Mouse (Mus musculus) ovary, adult 2 months (tissue): Measurements from ENCODE around the gene Pilrb1. TPM values are rescaled to one million over a fixed set of nuclear protein-coding genes. Genes with fewer than 3 reads are reported as not detected.

ENCODE experiments used
- polyA plus RNA-seq: library from polyadenylated mRNA; depleted of rRNA; stranded (reverse); fragments of >200 nt; gene quantifications from 2 replicates; pipeline ENCODE4 v1.2.3, GENCODE M21; 2012; rRNA removed

Pilrb1 gene
- 2.1 and 3.6 TPM in 2 replicates for polyA plus RNA-seq

DNA sequence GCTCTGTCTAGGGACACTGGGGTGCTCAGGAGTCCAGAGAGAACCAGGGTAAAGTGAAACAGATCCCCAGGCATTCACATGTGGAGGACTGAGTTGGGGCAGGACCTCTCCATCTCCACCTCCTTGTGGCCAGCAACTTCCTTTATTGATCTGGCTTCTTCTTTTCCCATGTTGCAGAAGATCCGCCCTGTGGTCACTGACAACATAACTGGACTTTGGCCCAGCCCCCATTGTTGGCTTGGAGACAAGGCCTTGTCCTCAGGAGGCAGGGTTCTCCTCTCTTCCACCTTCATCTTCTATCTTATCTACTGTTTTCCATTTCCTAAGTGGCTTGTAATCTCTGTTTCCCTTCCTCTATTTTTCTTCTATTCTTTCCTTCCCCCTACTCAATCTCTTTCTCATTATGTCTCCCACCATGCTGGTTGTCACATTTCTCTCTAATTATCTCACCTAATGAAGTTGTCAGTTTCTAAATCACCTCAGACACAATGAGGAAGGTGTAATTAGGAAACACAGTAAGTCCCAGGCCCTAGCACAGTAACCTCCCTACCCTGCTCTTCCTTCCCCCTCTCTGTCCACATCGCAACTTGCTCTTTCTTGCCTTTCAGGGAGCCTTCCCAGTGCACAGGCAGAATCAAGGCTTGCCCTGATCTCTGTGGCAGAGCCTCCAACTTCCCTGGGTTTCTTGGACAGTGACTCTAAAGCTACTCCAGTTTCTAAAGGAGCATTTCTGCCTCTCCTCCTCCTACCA, at the start of gene Pilrb1:
TSS of gene Pilrb1 (minus strand) at position 147 of the 751 bp plus-strand sequence.

DNA sequence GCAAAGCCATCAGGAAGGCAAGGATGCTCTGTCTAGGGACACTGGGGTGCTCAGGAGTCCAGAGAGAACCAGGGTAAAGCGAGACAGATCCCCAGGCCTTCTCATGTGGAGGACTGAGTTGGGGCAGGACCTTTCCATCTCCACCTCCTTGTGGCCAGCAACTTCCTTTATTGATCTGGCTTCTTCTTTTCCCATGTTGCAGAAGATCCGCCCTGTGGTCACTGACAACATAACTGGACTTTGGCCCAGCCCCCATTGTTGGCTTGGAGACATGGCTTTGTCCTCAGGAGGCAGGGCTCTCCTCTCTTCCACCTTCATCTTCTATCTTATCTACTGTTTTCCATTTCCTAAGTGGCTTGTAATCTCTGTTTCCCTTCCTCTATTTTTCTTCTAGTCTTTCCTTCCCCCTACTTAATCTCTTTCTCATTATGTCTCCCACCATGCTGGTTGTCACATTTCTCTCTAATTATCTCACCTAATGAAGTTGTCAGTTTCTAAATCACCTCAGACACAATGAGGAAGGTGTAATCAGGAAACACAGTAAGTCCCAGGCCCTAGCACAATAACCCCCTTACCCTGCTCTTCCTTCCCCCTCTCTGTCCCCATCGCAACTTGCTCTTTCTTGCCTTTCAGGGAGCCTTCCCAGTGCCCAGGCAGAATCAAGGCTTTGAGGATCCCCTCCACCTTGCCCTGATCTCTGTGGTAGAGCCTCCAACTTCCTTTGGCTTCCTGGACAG, 13.9 kb upstream of the Pilrb1 start, which contains the start of gene Pilrb2:
TSS of gene Pilrb2 (minus strand) at position 172 of the 737 bp plus-strand sequence.

GRCm38 (mm10) chr5:137835966-137836520, 21.9 kb downstream of the Pilrb1 start, which contains the start of gene Pilra:
Pilra (minus strand) TSS chr5:137836281.

Other genes starting within 250 kb of the Pilrb1 start
- 434 and 514 TPM in 2 replicates for gene Pcolce, start 244.3 kb downstream of the Pilrb1 start, polyA plus RNA-seq
- 0.93 and 0.97 TPM in 2 replicates for gene Fbxo24, start 229.1 kb downstream of the Pilrb1 start, polyA plus RNA-seq
- 47.7 and 50.0 TPM in 2 replicates for gene Lrch4, start 229.0 kb downstream of the Pilrb1 start, polyA plus RNA-seq
- gene Gm20605, start 228.9 kb downstream of the Pilrb1 start, polyA plus RNA-seq, result 33.5 and 36.4 TPM in 2 replicates
- 94.8 and 112 TPM in 2 replicates for gene Sap25, start 216.8 kb downstream of the Pilrb1 start, polyA plus RNA-seq
- gene Irs3, start 212.4 kb downstream of the Pilrb1 start, polyA plus RNA-seq, result 7.2 and 7.5 TPM in 2 replicates
- gene Agfg2, start 173.4 kb downstream of the Pilrb1 start, polyA plus RNA-seq, result 33.2 and 38.9 TPM in 2 replicates
- gene Nyap1, start 116.5 kb downstream of the Pilrb1 start, polyA plus RNA-seq, result 10.9 and 13.2 TPM in 2 replicates
- 135 and 151 TPM in 2 replicates for gene Tsc22d4, start 112.4 kb downstream of the Pilrb1 start, polyA plus RNA-seq
- 70.6 and 89.1 TPM in 2 replicates for gene Ppp1r35, start 79.3 kb downstream of the Pilrb1 start, polyA plus RNA-seq
- 42.4 and 45.4 TPM in 2 replicates for gene Mepce, start 70.5 kb downstream of the Pilrb1 start, polyA plus RNA-seq
- gene Zcwpw1, start 70.3 kb downstream of the Pilrb1 start, polyA plus RNA-seq, result 1.00 and 1.0 TPM in 2 replicates
- gene Pilra, start 21.8 kb downstream of the Pilrb1 start, polyA plus RNA-seq, result 0.71 and 1.1 TPM in 2 replicates
- 2.1 and 2.2 TPM in 2 replicates for gene Pilrb2, start 13.7 kb upstream of the Pilrb1 start, polyA plus RNA-seq
- gene Cyp3a13, start 63.5 kb upstream of the Pilrb1 start, polyA plus RNA-seq, result 0.05 TPM in 1 of 2 replicates, not detected in the other
- gene Gjc3, start 105.0 kb upstream of the Pilrb1 start, polyA plus RNA-seq, result 0.33 and 0.73 TPM in 2 replicates
- gene Azgp1, start 123.4 kb upstream of the Pilrb1 start, polyA plus RNA-seq, result 0.31 and 0.41 TPM in 2 replicates
- gene Smok3a, start 163.2 kb upstream of the Pilrb1 start, polyA plus RNA-seq, result not detected in 2 replicates
- not detected in 2 replicates for gene Smok3b, start 163.3 kb upstream of the Pilrb1 start, polyA plus RNA-seq
- not detected in 2 replicates for gene Smok3c, start 195.1 kb upstream of the Pilrb1 start, polyA plus RNA-seq
- 3.8 and 6.3 TPM in 2 replicates for gene Zkscan1, start 227.0 kb upstream of the Pilrb1 start, polyA plus RNA-seq